Mouse (Mus musculus): ENCODE data around the gene Dnah5.

GRCm38 (mm10) chr15:28367561-28367960 lies 164.0 kb downstream of the Dnah5 start:
- TF ChIP-seq CTCF (IDR thresholded peaks at IDR 0.05; ENCODE audit: borderline replicate concordance, extremely low read depth, insufficient read depth, insufficient read length) (no peak), POLR2A (IDR thresholded peaks at IDR 0.05; ENCODE audit: borderline replicate concordance, extremely low read depth, insufficient read depth, insufficient read length, poor library complexity, severe bottlenecking) (no peak)

All from brain, embryonic 14.5 days (tissue).